Mouse (Mus musculus) left cerebral cortex, adult 6 months (tissue): Measurements from ENCODE around the gene Bbs12. TPM values are rescaled to one million over a fixed set of nuclear protein-coding genes. Genes with fewer than 3 reads are reported as not detected.

Experiments used
- long read RNA-seq, 2 experiments: library from polyadenylated mRNA; unstranded; transcript quantifications; one replicate each; pipeline ENCODE4 v2.0.0; 2019 to 2020
- polyA plus RNA-seq: library from polyadenylated mRNA; unstranded; fragments of <200 nt; fragmentation: Nextera tagmentation; gene quantifications from 2 replicates; pipeline ENCODE4 v1.2.3, GENCODE M21; 2021

Gene Bbs12
- 1.9 and 2.3 TPM in 2 replicates for polyA plus RNA-seq
- long read RNA-seq, experiment 1, transcript Bbs12-201 (2 exons, 2,433 nt): major isoform, 12 of 20 reads
- long read RNA-seq, experiment 1, partial matches to known transcripts: 3 of 20 reads
- long read RNA-seq, experiment 1, other reads (novel, unspliced or antisense): 3 of 20 reads
- long read RNA-seq, experiment 2, partial matches to known transcripts: 0 of 2 reads
- long read RNA-seq, experiment 2, other reads (novel, unspliced or antisense): 0 of 2 reads

GRCm38 (mm10) chr3:37312370-37312941, at the start of gene Bbs12, which contains the start of gene Cetn4:
Gene Bbs12 (plus strand): TSS chr3:37312554.
Gene Cetn4 (minus strand): TSS chr3:37312708.

GRCm38 (mm10) chr3:37348221-37349165, 36.1 kb downstream of the Bbs12 start, which contains the start of gene Fgf2:
Gene Fgf2 (plus strand): TSS chr3:37348346.

Other genes with a start within 250 kb of the Bbs12 start
- not detected in 2 replicates for gene Adad1, start 249.0 kb upstream of the Bbs12 start, polyA plus RNA-seq
- gene Il2, start 186.6 kb upstream of the Bbs12 start, polyA plus RNA-seq: 1.1 and 1.2 TPM in 2 replicates
- not detected in 2 replicates for gene Il21, start 79.9 kb upstream of the Bbs12 start, polyA plus RNA-seq
- gene Cetn4, start 154 bp downstream of the Bbs12 start, polyA plus RNA-seq: 13.5 TPM in 2 replicates
- 0.43 and 0.61 TPM in 2 replicates for gene Fgf2, start 35.8 kb downstream of the Bbs12 start, polyA plus RNA-seq
- gene Spata5, start 107.3 kb downstream of the Bbs12 start, polyA plus RNA-seq: 8.6 and 11.6 TPM in 2 replicates
- 7.6 and 8.9 TPM in 2 replicates for gene Nudt6, start 107.7 kb downstream of the Bbs12 start, polyA plus RNA-seq